Mouse (Mus musculus) stomach, postnatal 0 days (tissue): ENCODE data around the gene Rasl10b.
A peak's percentile ranks its signal among the peaks of the same experiment; 100 is the strongest.

Experiments
- CTCF ChIP-seq: IDR thresholded peaks from 2 replicates; pipeline ENCODE4 v1.5.1; 2016; ENCODE audit warnings: antibody characterized with exemption, low read depth, mild to moderate bottlenecking, moderate library complexity
- EP300 ChIP-seq: optimal IDR thresholded peaks from 2 replicates; pipeline ENCODE3; 2016; ENCODE audit warnings: antibody characterized with exemption

GRCm38 (mm10) chr11:83445001-83445400, 36.1 kb downstream of the Rasl10b start:
- TF ChIP-seq CTCF (0 out of 2 replicates have a peak, but pooled peaks have one; percentile 22), EP300 (no peak)
